Mouse (Mus musculus): ENCODE measurements at regions not wholly inside any gene's neighbourhood (a gene's known extent, or its start where the extent isn't known, plus 50 kb on each side); places are given as distances from the start of the nearest gene placed in this dataset.

- no peak for DNase-seq (ENCODE audit: low read depth)
Measured at GRCm38 (mm10) chr4:124254446-124255182, 336.8 kb upstream of the 4930535I16Rik start.

DNA sequence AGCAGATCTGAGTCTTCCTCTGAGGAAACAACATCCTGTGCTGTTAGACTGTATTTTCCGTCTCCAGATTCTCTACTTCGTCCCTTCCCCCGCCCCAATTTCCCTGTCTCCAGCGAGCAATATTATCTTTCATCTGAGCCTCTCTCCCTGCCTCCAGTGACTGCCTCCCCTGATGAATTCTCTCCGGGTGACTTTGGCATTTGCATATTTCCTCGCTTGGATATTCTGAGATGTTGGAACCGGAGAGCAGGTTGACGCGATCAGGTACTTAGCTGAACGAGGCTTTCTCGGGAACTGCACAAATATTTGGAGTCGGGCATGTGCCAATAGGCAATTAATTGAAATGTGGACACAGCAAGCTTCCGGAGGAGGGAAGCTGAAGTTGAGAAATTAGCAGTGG is 323.8 kb upstream of the 4930535I16Rik start:
- DNase-seq (ENCODE audit: low read depth), result no peak

GRCm38 (mm10) chr4:124236476-124236875 is 318.7 kb upstream of the 4930535I16Rik start:
- DNase-seq (ENCODE audit: low read depth), result no peak

DNA sequence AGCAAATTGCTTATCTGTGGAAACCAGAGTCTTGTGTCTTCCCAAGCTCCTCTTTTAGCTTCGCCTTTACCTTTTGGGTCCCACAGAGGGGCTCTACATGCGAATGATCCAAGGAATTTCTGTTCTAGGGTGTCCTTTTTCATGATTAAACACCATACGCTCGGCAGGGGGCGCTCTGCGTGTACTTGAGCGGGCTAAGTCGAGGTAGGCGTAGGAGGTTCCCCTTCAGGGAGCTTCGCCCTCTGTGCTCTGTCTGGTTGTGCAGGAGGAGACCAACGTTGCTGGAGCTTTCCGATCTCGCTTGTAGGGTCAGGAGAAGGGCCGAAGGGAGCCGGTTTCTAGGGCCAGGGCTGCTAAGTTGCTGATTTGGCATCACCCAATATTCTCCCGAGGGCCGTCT is 310.7 kb upstream of the 4930535I16Rik start:
- peak; percentile 57 for DNase-seq (ENCODE audit: low read depth)

DNA sequence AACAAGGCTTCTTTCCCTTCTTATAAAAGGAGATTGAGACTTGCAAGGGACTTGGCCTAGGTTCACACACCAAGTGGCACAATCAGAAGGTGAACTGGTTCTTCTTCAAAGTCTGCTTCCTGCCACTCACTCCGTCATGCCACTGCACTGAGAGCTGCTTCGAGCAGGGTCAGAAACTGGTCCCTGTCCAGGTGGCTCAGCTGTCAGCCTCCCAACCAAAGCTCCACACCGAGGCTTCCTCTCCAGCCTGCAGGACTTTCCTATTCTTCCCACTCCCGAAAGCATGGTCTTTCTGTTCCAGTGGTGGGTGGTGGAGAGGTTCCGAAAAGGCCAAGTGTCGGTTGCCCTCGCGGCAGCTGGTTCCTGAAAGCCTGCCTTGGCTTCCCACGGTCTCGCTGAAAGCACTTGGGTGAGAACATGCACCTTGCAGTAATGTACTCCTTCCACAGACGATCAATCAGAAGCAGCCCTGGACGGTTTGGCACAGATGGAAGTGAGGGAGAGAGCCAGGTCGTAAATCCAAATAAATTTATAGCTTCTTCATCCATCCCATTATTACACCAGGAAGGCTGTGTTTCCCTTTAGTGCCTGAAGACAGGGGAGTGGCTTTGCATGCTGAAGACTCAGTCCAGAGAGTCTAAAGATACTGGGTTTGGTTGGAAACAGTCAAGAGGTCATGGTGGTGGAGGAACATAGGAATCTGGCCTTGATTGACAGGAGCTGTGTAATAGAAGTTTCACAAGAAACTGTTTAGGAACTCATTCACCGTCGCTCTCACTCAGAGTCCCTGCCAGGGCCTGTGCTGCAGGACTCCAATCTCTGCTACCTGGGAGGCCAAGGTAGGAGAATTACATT is 306.1 kb upstream of the 4930535I16Rik start:
- DNase-seq (ENCODE audit: low read depth), result no peak

GRCm38 (mm10) chr4:124221736-124222135 is 303.9 kb upstream of the 4930535I16Rik start:
- DNase-seq (ENCODE audit: low read depth), result no peak

DNA sequence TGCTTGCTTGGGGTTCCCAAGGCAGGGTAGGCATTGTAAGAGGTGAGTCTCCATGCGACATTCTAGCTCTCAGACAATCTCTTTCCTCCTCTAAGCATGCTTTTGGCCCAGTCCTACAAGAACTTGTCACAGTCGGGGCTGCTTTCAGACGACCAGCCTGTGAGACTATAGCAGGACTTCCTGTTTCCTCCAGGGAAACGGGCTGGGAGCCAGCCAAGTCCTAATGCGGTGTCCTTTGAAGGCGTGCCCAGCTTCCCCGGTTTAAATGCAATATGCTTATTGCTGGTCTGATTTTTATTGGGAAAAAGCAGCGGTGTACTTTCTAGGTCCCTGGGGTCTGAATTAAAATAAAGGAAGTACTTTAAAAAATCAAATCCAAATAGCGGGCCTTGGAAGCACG is 299.4 kb upstream of the 4930535I16Rik start:
- peak; percentile 61 for DNase-seq (ENCODE audit: low read depth)

DNA sequence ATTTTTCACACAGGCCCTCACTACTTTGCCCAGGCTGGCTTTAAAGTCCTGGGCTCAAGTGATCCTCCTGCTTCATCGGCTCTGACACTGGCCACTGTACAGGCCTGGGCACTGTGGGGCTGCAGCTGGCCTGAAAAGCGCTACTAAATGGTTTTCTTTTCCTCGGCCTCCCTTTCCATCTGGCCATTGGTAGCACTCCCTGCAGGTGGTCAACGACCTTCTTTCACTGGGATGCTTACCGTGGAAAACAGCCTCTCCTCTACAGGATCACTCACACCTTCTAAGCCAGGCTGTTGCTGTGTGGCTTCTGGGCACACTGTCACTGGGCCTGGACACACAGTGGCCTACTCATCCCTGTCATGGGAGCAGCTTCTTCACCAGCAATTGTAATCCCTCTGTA is 298.5 kb upstream of the 4930535I16Rik start:
- DNase-seq (ENCODE audit: low read depth), result no peak

- peak; percentile 23 for DNase-seq (ENCODE audit: low read depth)
Measured at GRCm38 (mm10) chr4:124215077-124215476, 297.3 kb upstream of the 4930535I16Rik start.

DNA sequence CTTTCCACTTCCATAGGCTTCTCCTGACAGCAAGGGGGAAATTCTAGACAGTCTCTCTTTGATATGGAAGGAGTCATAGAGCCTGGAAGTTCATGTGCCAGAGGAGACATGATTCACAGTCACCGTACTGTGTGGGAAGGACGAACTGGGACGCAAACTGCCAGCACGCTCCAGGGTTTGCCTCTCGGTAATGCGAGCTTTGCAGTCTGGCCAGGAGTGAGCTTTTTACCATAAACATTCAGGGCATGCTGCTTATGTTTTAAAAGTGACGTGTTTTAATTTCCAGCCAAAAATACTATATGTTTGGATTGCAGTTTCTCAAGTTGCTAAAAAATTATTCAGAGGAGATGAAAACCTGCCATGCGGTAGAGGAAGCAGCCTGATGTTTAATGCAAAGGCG is 292.3 kb upstream of the 4930535I16Rik start:
- no peak for DNase-seq (ENCODE audit: low read depth)

- DNase-seq (ENCODE audit: low read depth), result no peak
Measured at GRCm38 (mm10) chr4:124206480-124206879, 288.7 kb upstream of the 4930535I16Rik start.

DNA sequence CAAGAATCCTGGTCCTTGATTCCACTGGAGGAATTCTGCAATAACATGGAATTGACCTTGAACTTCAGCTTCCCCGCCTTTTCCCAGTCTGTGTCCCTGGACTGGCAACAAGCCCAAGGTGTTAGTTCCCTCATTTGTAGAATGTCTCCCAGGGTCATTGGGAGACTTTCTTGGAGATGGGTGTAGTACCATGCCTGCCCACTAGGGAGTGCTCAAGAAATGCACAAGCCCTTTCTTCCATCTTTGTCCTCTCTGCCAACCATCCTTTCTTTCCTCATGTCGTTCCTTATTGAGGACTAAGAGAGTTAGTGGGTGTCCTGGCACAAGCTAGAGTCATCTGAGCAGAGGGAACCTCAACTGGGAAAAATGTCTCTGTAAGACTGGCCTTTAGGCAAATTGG is 285.9 kb upstream of the 4930535I16Rik start:
- DNase-seq (ENCODE audit: low read depth), result peak; percentile 38

DNA sequence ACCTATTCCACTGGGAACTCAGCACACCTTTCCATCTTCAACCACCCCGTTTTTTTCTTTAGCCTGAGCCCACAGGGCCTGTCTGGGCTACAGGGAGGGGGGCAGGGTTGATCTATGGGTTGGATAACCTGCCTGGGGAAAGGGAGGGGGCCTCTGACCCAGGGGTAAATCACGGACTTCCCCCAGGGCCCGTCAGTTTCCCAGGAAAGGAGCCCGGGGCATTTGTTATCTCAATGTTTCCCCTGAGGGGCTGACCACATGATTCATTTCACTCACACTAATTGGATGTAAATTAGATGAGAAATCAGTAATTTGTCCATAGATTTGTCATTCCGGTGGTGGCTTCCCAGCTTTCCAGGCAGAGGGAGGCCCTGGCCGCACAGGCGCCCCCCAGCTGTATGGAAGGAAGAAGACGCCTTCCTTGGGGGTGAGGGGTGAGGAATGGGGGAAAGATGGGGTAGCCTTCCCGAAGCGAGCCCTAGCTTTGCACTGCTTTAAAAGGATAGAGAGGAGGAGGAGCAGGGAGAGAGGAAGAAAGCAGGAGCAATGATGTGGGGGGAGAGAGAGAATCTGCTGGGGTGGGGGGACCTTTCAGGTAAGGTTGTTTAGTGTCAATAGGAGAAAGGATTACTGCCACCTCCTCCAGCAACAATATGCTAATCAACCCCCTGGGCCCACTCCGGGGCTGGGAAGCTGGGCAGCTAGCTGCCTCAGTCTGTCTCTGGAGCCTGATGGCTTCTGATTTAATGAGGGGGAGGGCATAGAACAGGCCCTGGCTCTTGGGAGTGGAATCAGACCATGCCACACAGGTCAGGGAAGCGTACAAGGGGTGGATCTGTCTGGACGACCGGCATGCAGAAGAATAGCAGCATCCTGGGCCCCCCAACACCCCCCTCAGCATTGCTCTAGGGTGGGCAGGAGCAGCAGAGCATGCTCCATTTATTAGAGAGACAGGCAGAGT is 282.3 kb upstream of the 4930535I16Rik start:
- no peak for DNase-seq (ENCODE audit: low read depth)

DNA sequence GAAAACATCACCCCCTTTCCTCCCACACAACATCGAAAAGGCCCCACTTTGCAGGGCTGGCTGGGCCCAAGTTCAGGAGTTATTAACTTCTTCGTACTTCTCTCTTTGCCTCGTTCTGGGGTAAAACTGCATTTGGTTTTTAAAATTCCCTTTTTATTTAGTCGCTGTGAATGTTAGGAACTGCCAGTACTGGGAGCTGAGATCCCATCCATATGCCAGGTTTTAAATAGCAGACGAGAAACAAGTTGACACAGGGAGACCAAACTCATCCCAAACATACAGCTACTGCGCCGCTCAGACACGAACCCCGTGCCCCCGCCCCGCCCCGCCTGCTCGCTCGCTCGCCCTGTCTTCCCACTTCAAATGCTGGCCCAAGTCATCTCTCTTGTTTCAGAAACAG is 281.0 kb upstream of the 4930535I16Rik start:
- DNase-seq (ENCODE audit: low read depth), result no peak

DNA sequence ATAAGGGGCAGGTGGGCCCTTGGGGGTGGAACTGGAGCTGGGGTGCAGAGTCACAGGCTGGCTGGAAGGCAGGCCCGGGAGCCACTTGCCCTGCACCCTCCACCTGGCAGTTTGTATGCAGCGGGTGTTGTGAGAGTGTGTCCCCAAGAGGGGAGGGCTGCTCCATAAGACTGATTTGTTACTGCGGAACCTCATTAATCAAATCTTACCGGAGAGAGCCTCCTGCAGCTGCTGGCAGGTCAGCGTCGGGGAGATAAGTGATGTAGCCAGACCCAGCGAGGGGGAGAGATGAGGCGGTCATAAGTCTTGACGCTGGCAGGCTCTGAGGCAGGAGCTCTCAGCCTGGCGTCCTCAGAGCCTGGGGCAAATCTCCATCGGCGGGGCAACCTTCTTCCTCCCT is 278.9 kb upstream of the 4930535I16Rik start:
- DNase-seq (ENCODE audit: low read depth), result no peak

DNA sequence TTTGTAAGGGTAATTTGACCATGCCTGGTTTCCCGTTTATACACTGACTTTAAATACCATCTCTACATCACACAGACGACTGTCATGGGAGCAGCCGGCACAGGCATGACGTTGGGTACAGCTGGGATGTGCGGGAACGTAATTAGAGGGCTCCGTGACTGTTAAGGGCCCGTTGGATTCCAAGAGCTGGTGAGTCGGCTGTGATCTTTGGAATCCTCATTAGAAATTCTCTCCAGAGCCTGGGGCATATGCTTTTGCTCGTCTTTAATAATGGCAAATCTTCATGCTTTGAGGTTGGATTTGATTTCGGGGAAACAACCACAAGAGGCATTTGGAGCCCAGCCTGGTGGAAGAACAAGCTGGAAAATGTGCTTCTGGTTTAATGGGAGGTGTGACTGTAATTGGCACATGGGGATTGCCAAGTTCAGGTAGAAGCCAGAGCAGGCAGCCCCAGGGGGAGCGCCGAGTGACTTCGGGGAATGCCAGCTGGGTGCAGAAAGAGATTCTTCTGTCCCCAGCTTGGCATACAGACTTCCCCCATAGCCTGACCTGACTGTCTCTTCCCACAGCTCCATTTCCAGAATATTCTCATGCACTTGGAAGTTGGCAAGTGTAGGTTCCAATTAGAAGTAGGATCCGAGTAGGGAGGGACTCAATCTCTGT is 275.4 kb upstream of the 4930535I16Rik start:
- DNase-seq (ENCODE audit: low read depth), result no peak

GRCm38 (mm10) chr4:124190775-124191174 is 273.0 kb upstream of the 4930535I16Rik start:
- DNase-seq (ENCODE audit: low read depth), result no peak

DNA sequence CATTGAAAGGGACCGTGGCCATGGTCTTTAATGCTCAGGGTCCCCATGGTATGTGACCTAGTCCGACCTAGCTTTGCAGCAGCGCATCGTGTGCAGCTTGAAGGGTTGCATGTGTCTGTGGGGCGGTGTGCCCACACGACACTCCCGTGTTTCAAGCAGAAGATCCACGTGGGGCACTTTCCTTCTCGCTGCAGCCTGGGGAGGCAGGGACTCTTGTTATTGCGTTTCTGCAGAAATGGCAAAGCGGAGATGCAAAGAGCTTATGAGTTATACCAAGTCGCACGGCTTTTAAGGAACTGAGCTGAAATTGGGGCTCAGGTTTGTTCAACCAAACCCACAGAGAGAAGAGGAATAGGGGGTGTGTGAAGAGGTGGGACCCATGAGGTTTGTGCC is 272.2 kb upstream of the 4930535I16Rik start:
- DNase-seq (ENCODE audit: low read depth), result no peak

GRCm38 (mm10) chr4:124189352-124189992 is 271.6 kb upstream of the 4930535I16Rik start:
- no peak for DNase-seq (ENCODE audit: low read depth)

DNA sequence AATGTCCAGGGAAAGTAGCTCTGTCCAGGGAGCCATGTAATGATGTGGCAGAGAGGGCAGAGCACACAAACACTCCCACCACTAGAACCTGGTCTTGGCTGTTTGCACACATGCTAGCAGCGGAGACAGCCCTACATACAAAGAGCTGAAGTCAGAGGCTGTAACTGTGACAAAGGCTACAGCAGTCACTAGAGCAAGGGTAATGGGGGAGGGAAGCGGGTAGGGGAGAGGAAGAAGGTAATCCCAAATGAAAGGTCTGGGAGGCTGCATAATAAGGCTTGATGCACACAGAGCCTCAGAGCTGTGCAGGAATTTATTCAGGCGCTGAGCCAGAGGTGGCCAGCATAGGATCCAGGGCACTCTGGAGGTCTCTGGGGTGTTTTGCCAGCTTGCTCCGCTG is 269.3 kb upstream of the 4930535I16Rik start:
- no peak for DNase-seq (ENCODE audit: low read depth)

GRCm38 (mm10) chr4:124181335-124181734 is 263.5 kb upstream of the 4930535I16Rik start:
- no peak for DNase-seq (ENCODE audit: low read depth)

Measured in 416B (cell line).